Mouse (Mus musculus) CH12.LX (cell line): ENCODE measurements at regions not wholly inside any gene's neighbourhood (a gene's known extent, or its start where the extent isn't known, plus 50 kb on each side); places are given as distances from the start of the nearest gene placed in this dataset.

Experiments used
- DNase-seq: peaks from one replicate; pipeline ENCODE4 v3.0.0-alpha.2; 2013; ENCODE audit errors: extremely low read depth
- H3K27ac ChIP-seq: 2 replicates; pipeline ENCODE4 v1.5.1; 2012; ENCODE audit warnings: low read depth, mild to moderate bottlenecking, control low read depth, moderate library complexity; ENCODE audit not compliant: insufficient read depth
- H3K27me3 ChIP-seq: replicated peaks from 2 replicates; pipeline ENCODE3; 2012; ENCODE audit warnings: inconsistent platforms
- H3K36me3 ChIP-seq, 2 experiments: replicated peaks in 1 of 2; 2 replicates each; pipeline versions ENCODE3 to v1.6.1; 2012; ENCODE audit warnings: inconsistent platforms in 1 of 2, low read length in 1 of 2, mild to moderate bottlenecking in 1 of 2, mixed read lengths in 1 of 2, moderate library complexity in 1 of 2; ENCODE audit not compliant: control insufficient read depth in 1 of 2, insufficient read depth in 1 of 2
- H3K4me1 ChIP-seq, 2 experiments: 2 replicates each; pipeline ENCODE4 v1.6.1; 2012; ENCODE audit warnings: inconsistent platforms in 1 of 2, moderate library complexity in 1 of 2; ENCODE audit not compliant: insufficient read depth in 2 of 2, control insufficient read depth in 1 of 2
- H3K4me2 ChIP-seq: 2 replicates; pipeline ENCODE4 v1.6.1; 2012; ENCODE audit warnings: low read depth, mild to moderate bottlenecking, control low read depth; ENCODE audit not compliant: poor library complexity, insufficient read depth, severe bottlenecking
- H3K4me3 ChIP-seq, 3 experiments: fragments of 150-350 bp in 1 of 3; sonication (generic) in 1 of 3; replicated peaks in 1 of 3; 2 replicates each; pipeline versions ENCODE3 to v1.5.1; 2011 to 2012; ENCODE audit warnings: low read depth in 2 of 3, low read length in 2 of 3, mild to moderate bottlenecking in 2 of 3, moderate library complexity in 2 of 3, control low read depth in 1 of 3, improper control_type of control experiment in 1 of 3, inconsistent platforms in 1 of 3, mixed read lengths in 1 of 3; ENCODE audit not compliant: poor library complexity in 1 of 3
- H3K79me2 ChIP-seq: replicated peaks from 2 replicates; pipeline ENCODE4 v1.6.1; 2012; ENCODE audit warnings: mild to moderate bottlenecking, moderate library complexity; ENCODE audit not compliant: control insufficient read depth, poor library complexity, insufficient read depth, severe bottlenecking; ENCODE audit errors: extremely low read depth
- H3K9ac ChIP-seq: 2 replicates; pipeline ENCODE4 v1.6.1; 2012; ENCODE audit warnings: low read depth, mild to moderate bottlenecking, control low read depth, moderate library complexity; ENCODE audit not compliant: insufficient read depth
- H3K9me3 ChIP-seq: replicated peaks from 2 replicates; pipeline ENCODE3; 2012; ENCODE audit warnings: low read length, inconsistent platforms, mixed read lengths
- CHD2 ChIP-seq: IDR thresholded peaks from 2 replicates; pipeline ENCODE4 v1.6.1; 2011; ENCODE audit warnings: low read length, improper control_type of control experiment
- ETS1 ChIP-seq: conservative IDR thresholded peaks from 2 replicates; pipeline ENCODE4 v1.6.1; 2012; ENCODE audit warnings: low read depth, mild to moderate bottlenecking, inconsistent platforms, low read length, improper control_type of control experiment, moderate library complexity
- JUN ChIP-seq: IDR thresholded peaks from 2 replicates; pipeline ENCODE4 v1.6.1; 2011; ENCODE audit warnings: low read depth, mild to moderate bottlenecking, low read length, improper control_type of control experiment, moderate library complexity; ENCODE audit not compliant: insufficient read depth
- JUND ChIP-seq: conservative IDR thresholded peaks from 2 replicates; pipeline ENCODE4 v1.6.1; 2011; ENCODE audit warnings: low read depth, low read length, improper control_type of control experiment
- KAT2A ChIP-seq: IDR thresholded peaks from 2 replicates; pipeline ENCODE4 v1.6.1; 2012; ENCODE audit warnings: low read length, improper control_type of control experiment, inconsistent platforms; ENCODE audit not compliant: insufficient replicate concordance
- MAFK ChIP-seq: IDR thresholded peaks from 2 replicates; pipeline ENCODE4 v1.6.1; 2011; ENCODE audit warnings: low read length, improper control_type of control experiment; ENCODE audit not compliant: insufficient replicate concordance
- MAX ChIP-seq: IDR thresholded peaks from 2 replicates; pipeline ENCODE4 v1.6.1; 2011; ENCODE audit warnings: low read length, improper control_type of control experiment
- MAZ ChIP-seq: IDR thresholded peaks from 2 replicates; pipeline ENCODE4 v1.6.1; 2012; ENCODE audit warnings: low read depth, mild to moderate bottlenecking, inconsistent platforms, low read length, improper control_type of control experiment, moderate library complexity
- NELFE ChIP-seq: IDR thresholded peaks from 2 replicates; pipeline ENCODE4 v1.6.1; 2011; ENCODE audit warnings: low read depth, low read length, improper control_type of control experiment
- NRF1 ChIP-seq: IDR thresholded peaks from 2 replicates; pipeline ENCODE4 v1.6.1; 2014; ENCODE audit warnings: low read depth, mild to moderate bottlenecking, inconsistent platforms, low read length, improper control_type of control experiment, moderate library complexity
- PAX5 ChIP-seq: IDR thresholded peaks from 2 replicates; pipeline ENCODE4 v1.6.1; 2012; ENCODE audit warnings: low read length, inconsistent platforms, mixed read lengths
- RCOR1 ChIP-seq: conservative IDR thresholded peaks from 2 replicates; pipeline ENCODE4 v1.6.1; 2012; ENCODE audit warnings: low read depth, mild to moderate bottlenecking, inconsistent platforms, low read length, improper control_type of control experiment
- SIN3A ChIP-seq: IDR thresholded peaks from 2 replicates; pipeline ENCODE4 v1.6.1; 2012; ENCODE audit warnings: low read length, improper control_type of control experiment, inconsistent platforms
- TBP ChIP-seq: conservative IDR thresholded peaks from 2 replicates; pipeline ENCODE4 v1.6.1; 2011; ENCODE audit warnings: low read depth, low read length, improper control_type of control experiment
- USF1 ChIP-seq: IDR thresholded peaks from 2 replicates; pipeline ENCODE4 v1.6.1; 2014; ENCODE audit warnings: low read depth, mild to moderate bottlenecking, inconsistent platforms, low read length, improper control_type of control experiment
- USF2 ChIP-seq: conservative IDR thresholded peaks from 2 replicates; pipeline ENCODE4 v1.6.1; 2011; ENCODE audit warnings: low read depth, low read length, improper control_type of control experiment
- ZKSCAN1 ChIP-seq: IDR thresholded peaks from 2 replicates; pipeline ENCODE4 v1.6.1; 2012; ENCODE audit warnings: low read depth, inconsistent platforms, low read length, improper control_type of control experiment, borderline replicate concordance
- dilution Hi-C: fragments of 300-500 bp; cut with MboI; formaldehyde crosslinking; loops from 2 replicates; pipeline ENCODE4 v1.14.3; 2020; ENCODE audit warnings: low sequenced_read_pairs; ENCODE audit not compliant: extremely low pct_unique_long_range_greater_than_20kb, extremely low pct_ligation_motif_present
- in situ Hi-C: fragments of 300-500 bp; cut with MboI; formaldehyde crosslinking; loops from 3 replicates; pipeline ENCODE4 v1.14.3; 2019; ENCODE audit warnings: low sequenced_read_pairs, low pct_ligation_motif_present, low pct_unique_long_range_greater_than_20kb, mixed read lengths

DNA sequence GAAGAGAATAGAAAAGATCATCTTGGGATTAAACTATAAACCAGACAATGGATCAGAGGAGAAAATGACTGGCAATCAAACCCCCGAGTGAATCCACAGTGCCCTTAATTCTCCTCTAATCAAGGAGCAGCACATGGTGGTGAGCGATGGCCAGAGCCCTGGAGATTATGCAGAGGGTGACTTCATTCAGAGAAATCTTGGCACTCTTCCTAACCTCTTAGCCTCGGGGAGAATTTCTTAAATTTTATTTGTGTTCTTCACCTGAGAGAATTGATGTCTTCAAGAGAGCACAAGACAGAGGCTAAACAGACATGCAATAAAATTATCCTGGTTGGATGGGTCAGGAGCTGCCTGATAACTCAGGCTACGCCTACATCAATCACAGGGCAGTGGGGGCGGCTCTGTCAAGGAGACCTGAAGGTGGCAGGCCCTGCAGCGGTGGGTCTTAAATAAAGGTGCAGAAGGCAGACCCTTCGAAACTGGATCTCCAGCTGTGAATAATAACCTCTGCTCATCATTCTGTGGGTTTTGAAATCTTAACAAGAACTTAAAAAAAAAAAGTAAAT lies 316.5 kb upstream of the Klf12 start:
- dilution Hi-C loops, result no loop called here
- H3K27me3 ChIP-seq, result no peaks in the 10 kb centered on the region
- H3K9me3 ChIP-seq, result no peaks in the 10 kb centered on the region
- no peaks in the 10 kb centered on the region for H3K79me2 ChIP-seq
- no peak overlapping the region for H3K27ac ChIP-seq
- H3K4me1 ChIP-seq, result no peaks in the 10 kb centered on the region
- H3K9ac ChIP-seq, result no peak overlapping the region
- no peak for TF ChIP-seq TBP
- TF ChIP-seq USF1, result no peak
- TF ChIP-seq MAFK, result no peak
- TF ChIP-seq USF2, result no peak
- no peak for TF ChIP-seq SIN3A
- no peak for TF ChIP-seq MAX
- TF ChIP-seq PAX5, result no peak
- TF ChIP-seq, all 38 proteins: peak for 0
- DNase-seq, result no peak
- in situ Hi-C loops, result no loop called here
- no peak overlapping the region for H3K4me3 ChIP-seq
- no peak overlapping the region for H3K4me2 ChIP-seq
- no peaks in the 10 kb centered on the region for H3K36me3 ChIP-seq

GRCm38 (mm10) chr14:100570026-100570425 lies 285.5 kb upstream of the Klf12 start:
- no peaks in the 10 kb centered on the region for H3K9me3 ChIP-seq
- in situ Hi-C loops, result no loop called here
- TF ChIP-seq MAX, result no peak
- TF ChIP-seq JUND, result no peak
- no peak for TF ChIP-seq ETS1
- TF ChIP-seq KAT2A, result no peak
- TF ChIP-seq RCOR1, result no peak
- no peak for TF ChIP-seq CHD2
- no peak for TF ChIP-seq MAZ
- no peak for TF ChIP-seq ZKSCAN1
- TF ChIP-seq TBP, result no peak
- TF ChIP-seq USF2, result no peak
- no peak for TF ChIP-seq NRF1
- no peak for TF ChIP-seq JUN
- no peak for TF ChIP-seq NELFE

More at GRCm38 (mm10) chr14:100570026-100570425, 285.5 kb upstream of the Klf12 start:
- Histone ChIP-seq H3K36me3 (no peaks in the 10 kb centered on the region), H3K9ac (no peak overlapping the region), H3K4me2 (no peak overlapping the region), H3K27ac (no peak overlapping the region), H3K27me3 (no peaks in the 10 kb centered on the region), H3K4me1 (no peaks in the 10 kb centered on the region), H3K4me3 (no peak overlapping the region), H3K79me2 (no peaks in the 10 kb centered on the region)
- DNase-seq, result no peak
- dilution Hi-C loops, result no loop called here
